Comparison of ENCODE assay signal across 9 mouse cellular contexts in genomic region chr17:31835528-31836263, GRCm38 (mm10). TPM values are rescaled to one million over a fixed set of nuclear protein-coding genes. Genes with fewer than 3 reads are reported as not detected.
DNase-seq lines count a peak whose midpoint lies in the region; ATAC-seq and TF ChIP-seq lines count a peak whose summit lies in the region.
"Had no signal": no experiment of that assay in that cellular context is flagged by ENCODE, and none has a peak within 500 bp of the region (broad histone marks: within the 10 kb centered on the region; RNA-seq: fewer than 3 reads in every experiment).

No protein-coding gene starts in this region.

- peak overlapping the region; percentile 33 for H3K4me2 ChIP-seq in liver, postnatal 0 days (ENCODE audit: low read depth, low read length)
- no peak overlapping the region for H3K4me2 ChIP-seq in stomach, embryonic 15.5 days
- H3K4me2 ChIP-seq in forebrain, embryonic 16.5 days (ENCODE audit: low read length) = no peak overlapping the region

- peak overlapping the region; percentile 66 for H3K27ac ChIP-seq in spleen, adult 2 months (ENCODE audit: insufficient read depth, low read length)
- H3K27ac ChIP-seq in liver, postnatal 0 days (ENCODE audit: low read depth) = peak overlapping the region; percentile 89
- peak overlapping the region; percentile 90 for H3K27ac ChIP-seq in stomach, embryonic 15.5 days
- H3K27ac ChIP-seq in forebrain, embryonic 16.5 days (ENCODE audit: low read length) = no peak overlapping the region

- H3K27me3 ChIP-seq in spleen, adult 2 months (ENCODE audit: control insufficient read depth, insufficient read depth, low read length) = no peaks in the 10 kb centered on the region
- H3K27me3 ChIP-seq in liver, postnatal 0 days (ENCODE audit: insufficient read depth, low read length) = no peaks in the 10 kb centered on the region
- no peaks in the 10 kb centered on the region for H3K27me3 ChIP-seq in stomach, embryonic 15.5 days (replicated peaks)
- H3K27me3 ChIP-seq in forebrain, embryonic 16.5 days (replicated peaks; ENCODE audit: control insufficient read depth, insufficient read depth, low read length) = no peaks in the 10 kb centered on the region

- DNase-seq in adrenal gland, postnatal 14 days = peak; percentile 27
- no peak for DNase-seq in adrenal gland, adult 8-10 months
- peak in 1 of 2 experiments; percentile 44 for DNase-seq in spleen, adult 2 months (ENCODE audit: low read depth in 1 of 2, low spot score in 2 of 2)
- DNase-seq in spleen, postnatal 14 days (ENCODE audit: low spot score in 2 of 2) = no peak
- DNase-seq in liver, postnatal 0 days = peak; percentile 65
- no peak for DNase-seq in cerebellum, adult 9-10 months

- no peak for TF ChIP-seq CTCF in spleen, adult 2 months (IDR thresholded peaks at IDR 0.05; ENCODE audit: extremely low read depth, insufficient read depth, insufficient read length, insufficient replicate concordance)
- TF ChIP-seq CTCF in liver, postnatal 0 days (IDR thresholded peaks at IDR 0.05; ENCODE audit: low read depth) = 0 out of 2 replicates have a peak, but pooled peaks have one; percentile 6

- no peak overlapping the region for H3K4me3 ChIP-seq in spleen, adult 2 months (ENCODE audit: extremely low read depth, insufficient read depth, insufficient read length)
- H3K4me3 ChIP-seq in liver, postnatal 0 days (ENCODE audit: low read depth, low read length) = no peak overlapping the region
- no peak overlapping the region for H3K4me3 ChIP-seq in stomach, embryonic 15.5 days (replicated peaks)
- no peak overlapping the region for H3K4me3 ChIP-seq in forebrain, embryonic 16.5 days (replicated peaks; ENCODE audit: low read length)
- H3K4me3 ChIP-seq: myocyte had no signal

- peaks cover 60% of the 10 kb centered on the region; the same call in 1 of the 2 replicates for H3K4me1 ChIP-seq in spleen, adult 2 months (ENCODE audit: control insufficient read depth, insufficient read depth, insufficient read length)
- peaks cover 77% of the 10 kb centered on the region for H3K4me1 ChIP-seq in liver, postnatal 0 days (ENCODE audit: insufficient read depth)
- H3K4me1 ChIP-seq in stomach, embryonic 15.5 days = peaks cover 37% of the 10 kb centered on the region
- H3K4me1 ChIP-seq in forebrain, embryonic 16.5 days (replicated peaks; ENCODE audit: control insufficient read depth, insufficient read depth, low read length) = no peaks in the 10 kb centered on the region; the same call in 1 of the 2 replicates

- H3K9ac ChIP-seq in liver, postnatal 0 days (replicated peaks) = no peak overlapping the region
- H3K9ac ChIP-seq in stomach, embryonic 15.5 days = no peak overlapping the region
- no peak overlapping the region for H3K9ac ChIP-seq in forebrain, embryonic 16.5 days (replicated peaks; ENCODE audit: low read depth, low read length)

- WGBS in spleen, adult 2 months = 46% methylated on average over 11 of the region's 11 CpGs
- 62% methylated on average over 11 of the region's 11 CpGs for WGBS in liver, postnatal 0 days (ENCODE audit: insufficient replicate concordance)
- 91% methylated on average over 11 of the region's 11 CpGs for WGBS in stomach, embryonic 15.5 days
- WGBS in forebrain, embryonic 16.5 days = 94% methylated on average over 11 of the region's 11 CpGs

- TF ChIP-seq POLR2A in spleen, adult 2 months (IDR thresholded peaks at IDR 0.05; ENCODE audit: low read depth, low read length) = no peak

- TF ChIP-seq EP300 in liver, postnatal 0 days (IDR thresholded peaks at IDR 0.05; ENCODE audit: low read depth) = 0 out of 2 replicates have a peak, but pooled peaks have one; percentile 4

- peak; percentile 58 for ATAC-seq in liver, postnatal 0 days
- ATAC-seq in stomach, embryonic 15.5 days (ENCODE audit: insufficient read depth, low FRiP score, low read depth) = no peak
- ATAC-seq in forebrain, embryonic 16.5 days = no peak

- H3K36me3 ChIP-seq in spleen, adult 2 months (ENCODE audit: control insufficient read depth, insufficient read depth, low read length) = no peaks in the 10 kb centered on the region
- H3K36me3 ChIP-seq in liver, postnatal 0 days (replicated peaks; ENCODE audit: insufficient read depth, low read length) = no peaks in the 10 kb centered on the region
- H3K36me3 ChIP-seq in stomach, embryonic 15.5 days = no peaks in the 10 kb centered on the region
- no peaks in the 10 kb centered on the region for H3K36me3 ChIP-seq in forebrain, embryonic 16.5 days (ENCODE audit: control insufficient read depth, insufficient read depth)

- no peaks in the 10 kb centered on the region for H3K9me3 ChIP-seq in liver, postnatal 0 days (ENCODE audit: low read length)
- H3K9me3 ChIP-seq in stomach, embryonic 15.5 days = no peaks in the 10 kb centered on the region
- no peaks in the 10 kb centered on the region for H3K9me3 ChIP-seq in forebrain, embryonic 16.5 days (ENCODE audit: control insufficient read depth, low read length)

RNA-seq across cellular contexts. Expression of gene Sik1, which starts 19.9 kb away (rescaled TPM):
- total RNA-seq in adrenal gland, postnatal 14 days (2021) = 47.3 and 100 TPM in 2 replicates
- total RNA-seq in adrenal gland, adult 8-10 months (2022) = 100 to 1,000 TPM in 1 of 4 experiments, 10 to 100 TPM in 2, 1 to 10 TPM in 1; 8.6 to 127 (median 15.7) TPM
- polyA plus RNA-seq in spleen, adult 2 months (2012; rRNA removed) = 56.4 and 67.8 TPM in 2 replicates
- polyA plus RNA-seq in liver, postnatal 0 days (2015; fragmentation: Nextera tagmentation; extraction: Ambion mirVana) = 7.8 and 8.1 TPM in 2 replicates
- 19.6 and 21.8 TPM in 2 replicates for polyA plus RNA-seq in stomach, embryonic 15.5 days (2015; fragmentation: Nextera tagmentation; extraction: Ambion mirVana)
- polyA plus RNA-seq in forebrain, embryonic 16.5 days (2015; fragmentation: Nextera tagmentation; extraction: Ambion mirVana) = 19.9 and 20.1 TPM in 2 replicates

Comparison
In these comparisons a context has a peak if more than half of its experiments do, and no peak if none do; other contexts are left out.
1. DNase-seq: peak in adrenal gland, postnatal 14 days (single experiment) and liver, postnatal 0 days (single experiment); none in adrenal gland, adult 8-10 months (single experiment), spleen, postnatal 14 days (0 of 2) and cerebellum, adult 9-10 months (single experiment).